Mouse (Mus musculus): Measurements from ENCODE around the gene Susd1. TPM values are rescaled to one million over a fixed set of nuclear protein-coding genes. Genes with fewer than 3 reads are reported as not detected.
A peak's percentile ranks its signal among the peaks of the same experiment; 100 is the strongest.

The Susd1 gene
- total RNA-seq, 2 experiments from 2014 or later: 6.0 to 6.4 TPM

- DNase-seq: no peak
- intact Hi-C loops (cut with DNase I): no loop called here
Observed at GRCm38 (mm10) chr4:59350354-59350753, 88.1 kb downstream of the Susd1 start.

GRCm38 (mm10) chr4:59349425-59350185 is 88.8 kb downstream of the Susd1 start:
- intact Hi-C loops (cut with DNase I): no loop called here
- DNase-seq: no peak

GRCm38 (mm10) chr4:59340714-59341113 is 97.7 kb downstream of the Susd1 start:
- DNase-seq: peak; percentile 88
- intact Hi-C loops (cut with DNase I): no loop called here

DNA sequence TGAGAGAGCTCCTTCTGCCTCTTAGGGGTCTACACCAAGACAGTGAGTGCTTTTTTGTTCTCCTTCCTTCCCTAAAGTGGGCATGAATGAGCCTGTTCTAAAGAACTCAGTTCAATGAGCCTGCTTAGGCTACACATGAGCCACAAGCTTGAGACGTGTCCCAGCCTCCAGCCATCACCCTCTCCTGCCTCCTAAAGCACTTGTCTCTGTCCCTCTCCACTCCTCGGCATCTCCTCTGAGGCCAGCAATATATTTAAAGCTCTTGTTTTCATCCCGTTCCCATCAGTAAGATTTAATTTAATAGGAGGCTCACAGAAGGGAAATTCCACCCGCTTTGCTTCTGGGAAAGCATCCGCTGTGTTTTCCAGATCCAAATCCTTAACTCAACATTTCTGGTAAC is 98.4 kb downstream of the Susd1 start:
- DNase-seq: no peak
- intact Hi-C loops (cut with DNase I): no loop called here

DNA sequence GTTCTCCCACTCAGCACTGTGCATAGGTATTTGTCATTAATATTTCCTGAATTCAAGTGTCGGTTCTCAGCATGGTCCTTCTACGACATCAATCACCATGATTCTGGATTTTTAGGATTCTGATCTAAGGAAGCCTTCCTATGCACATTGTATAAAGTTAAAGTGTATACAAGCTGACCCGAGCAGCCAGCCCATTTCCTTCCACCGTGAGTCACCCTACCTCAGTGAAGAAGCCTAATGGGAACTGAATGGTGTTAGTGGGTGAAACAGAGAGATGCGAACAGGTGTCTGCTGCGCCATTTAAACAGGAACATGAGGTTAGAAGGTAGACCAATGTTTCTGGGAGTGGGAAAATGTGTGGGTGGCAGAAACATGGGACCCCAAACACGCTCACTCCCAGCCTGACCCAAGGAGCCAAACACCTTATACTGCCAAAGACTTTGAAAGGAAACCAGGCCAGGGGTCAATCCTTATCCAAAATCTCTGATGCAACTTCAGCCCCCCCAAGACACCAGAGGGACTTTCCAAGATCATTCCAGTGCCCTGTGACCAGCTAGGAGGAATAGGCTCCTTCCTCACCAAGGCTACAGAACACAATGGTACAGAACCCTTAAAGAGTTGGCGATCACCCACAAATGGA is 99.4 kb downstream of the Susd1 start:
- DNase-seq: no peak
- intact Hi-C loops (cut with DNase I): loop anchor here (5.0 kb wide), 1 partner anchor 247 kb away; no protein-coding TSS in a partner anchor

- no peak for DNase-seq
- intact Hi-C loops (cut with DNase I): loop anchor here (5.0 kb wide), 1 partner anchor 245 kb away; no protein-coding TSS in a partner anchor
Observed at GRCm38 (mm10) chr4:59337533-59337885, 100.9 kb downstream of the Susd1 start.

DNA sequence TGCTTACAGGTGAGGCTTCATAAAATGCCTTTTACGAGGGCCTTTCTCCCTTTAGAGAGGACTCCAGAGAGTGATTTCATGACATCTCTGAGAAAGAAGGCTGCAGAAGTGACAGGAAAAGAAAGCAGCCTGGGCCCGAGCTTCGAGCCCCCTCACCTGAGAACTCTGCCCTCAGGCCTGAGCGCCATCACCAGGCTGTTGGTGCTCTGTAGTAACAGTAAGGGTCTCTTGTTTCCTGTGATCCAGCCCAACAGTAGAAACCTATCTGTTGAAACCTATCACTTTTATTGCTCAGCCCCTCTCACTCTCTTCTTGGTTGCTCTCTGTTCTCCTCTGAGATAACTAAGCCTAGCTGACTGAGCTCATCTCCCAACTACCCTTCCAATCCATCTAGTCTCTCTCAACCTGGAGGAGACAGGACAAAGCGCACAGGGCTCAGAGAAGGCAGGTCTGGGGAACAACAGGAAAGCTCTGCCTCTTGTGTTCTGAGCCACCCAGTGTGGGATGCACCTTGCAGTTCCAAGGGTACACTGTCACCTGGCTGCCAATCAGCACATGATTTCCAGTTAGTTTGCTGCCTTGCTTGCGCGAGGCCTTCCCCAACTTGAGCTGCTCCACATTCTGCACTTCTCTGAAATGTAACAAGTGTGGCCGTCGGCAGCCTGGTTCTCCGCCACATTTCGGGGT is 101.4 kb downstream of the Susd1 start:
- intact Hi-C loops (cut with DNase I): loop anchor here (5.0 kb wide), 1 partner anchor 245 kb away; no protein-coding TSS in a partner anchor
- no peak for DNase-seq

- DNase-seq: no peak
Observed at GRCm38 (mm10) chr4:59336439-59336809, 102.0 kb downstream of the Susd1 start.

GRCm38 (mm10) chr4:59335616-59336438 is 102.6 kb downstream of the Susd1 start:
- intact Hi-C loops (cut with DNase I): loop anchor here (5.0 kb wide), 1 partner anchor 244 kb away; no protein-coding TSS in a partner anchor
- DNase-seq: peak; percentile 69

More at GRCm38 (mm10) chr4:59336439-59336809, 102.0 kb downstream of the Susd1 start:
- intact Hi-C loops (cut with DNase I): loop anchor here (5.0 kb wide), 1 partner anchor 244 kb away; no protein-coding TSS in a partner anchor

GRCm38 (mm10) chr4:59335101-59335500 is 103.3 kb downstream of the Susd1 start:
- no peak for DNase-seq
- intact Hi-C loops (cut with DNase I): loop anchor here (5.0 kb wide), 1 partner anchor 243 kb away; no protein-coding TSS in a partner anchor

- no peak for DNase-seq
- intact Hi-C loops (cut with DNase I): no loop called here
Observed at GRCm38 (mm10) chr4:59334236-59334635, 104.2 kb downstream of the Susd1 start.

GRCm38 (mm10) chr4:59333424-59333895 is 105.0 kb downstream of the Susd1 start:
- intact Hi-C loops (cut with DNase I): no loop called here
- DNase-seq: no peak

DNA sequence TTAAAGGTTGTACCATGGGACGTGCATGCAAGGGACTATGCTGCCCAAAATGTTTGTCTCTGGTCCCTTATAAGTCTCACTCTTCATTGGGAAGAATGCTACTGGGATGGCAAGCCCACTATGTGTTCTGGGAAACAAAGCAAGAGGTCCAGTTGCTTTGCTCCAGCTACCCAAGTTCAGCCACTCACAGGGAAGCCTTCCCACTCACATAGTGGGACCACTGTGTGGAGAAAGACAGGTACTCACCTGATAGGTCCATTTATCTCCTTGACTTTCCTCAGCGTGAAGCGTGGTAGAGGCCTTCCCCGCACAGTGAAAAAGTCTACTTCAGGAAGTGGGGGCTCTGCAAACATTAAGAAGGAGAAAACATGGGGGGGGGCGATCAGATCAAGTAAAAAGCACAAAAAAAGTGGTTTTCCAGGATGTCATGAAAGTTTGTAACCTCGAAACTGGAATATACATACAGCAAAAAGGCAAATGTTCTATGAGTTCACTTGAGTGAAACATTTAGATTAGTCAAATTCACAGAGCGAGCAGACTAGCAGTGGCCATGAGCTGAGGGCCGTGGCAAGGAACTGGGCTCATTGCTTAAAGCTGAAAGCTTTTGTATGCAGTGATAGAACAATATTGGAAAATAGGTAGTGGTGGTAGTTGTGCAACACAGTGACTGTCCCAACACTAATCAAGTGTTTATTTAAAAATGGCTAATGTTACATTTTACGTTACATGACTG is 105.6 kb downstream of the Susd1 start:
- no peak for DNase-seq
- intact Hi-C loops (cut with DNase I): no loop called here

DNA sequence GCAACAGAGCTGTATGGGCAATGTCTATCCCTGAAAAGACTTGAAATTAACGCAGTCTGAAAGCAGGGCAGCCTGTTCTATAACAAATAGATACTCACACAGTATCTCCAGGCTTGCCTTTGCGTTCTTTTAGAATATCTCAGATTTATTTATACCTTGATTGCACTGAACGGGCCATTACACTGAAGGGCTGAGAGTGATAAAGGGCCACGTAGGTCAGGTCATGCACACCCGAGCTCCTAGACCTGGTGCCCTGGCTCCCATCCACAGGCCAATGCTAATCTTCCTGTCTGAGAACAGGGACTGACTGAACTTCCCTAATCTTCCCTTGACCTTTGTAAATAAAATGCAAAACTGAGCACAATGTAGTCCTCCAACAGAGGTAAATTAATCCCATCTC is 106.3 kb downstream of the Susd1 start:
- intact Hi-C loops (cut with DNase I): no loop called here
- DNase-seq: no peak

DNA sequence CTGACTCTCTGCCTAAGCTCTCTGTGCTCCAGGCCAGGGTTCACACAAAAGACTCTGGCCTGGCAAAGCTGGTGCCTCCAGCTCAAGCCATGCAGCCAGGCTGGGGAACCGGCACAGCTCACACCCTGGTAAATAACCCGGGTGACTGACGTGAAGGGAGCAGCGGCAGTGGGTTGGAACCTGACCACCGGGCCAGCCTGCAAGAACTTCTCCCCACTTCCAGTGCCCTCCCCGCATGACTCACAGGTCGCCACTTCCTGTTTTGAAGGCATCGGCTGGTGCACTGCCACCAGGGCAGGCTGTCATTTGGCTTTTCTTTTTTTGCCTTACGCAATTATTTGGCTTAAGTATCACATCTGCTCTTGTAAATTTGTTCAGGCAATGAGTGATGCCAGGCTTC is 106.8 kb downstream of the Susd1 start:
- intact Hi-C loops (cut with DNase I): no loop called here

DNA sequence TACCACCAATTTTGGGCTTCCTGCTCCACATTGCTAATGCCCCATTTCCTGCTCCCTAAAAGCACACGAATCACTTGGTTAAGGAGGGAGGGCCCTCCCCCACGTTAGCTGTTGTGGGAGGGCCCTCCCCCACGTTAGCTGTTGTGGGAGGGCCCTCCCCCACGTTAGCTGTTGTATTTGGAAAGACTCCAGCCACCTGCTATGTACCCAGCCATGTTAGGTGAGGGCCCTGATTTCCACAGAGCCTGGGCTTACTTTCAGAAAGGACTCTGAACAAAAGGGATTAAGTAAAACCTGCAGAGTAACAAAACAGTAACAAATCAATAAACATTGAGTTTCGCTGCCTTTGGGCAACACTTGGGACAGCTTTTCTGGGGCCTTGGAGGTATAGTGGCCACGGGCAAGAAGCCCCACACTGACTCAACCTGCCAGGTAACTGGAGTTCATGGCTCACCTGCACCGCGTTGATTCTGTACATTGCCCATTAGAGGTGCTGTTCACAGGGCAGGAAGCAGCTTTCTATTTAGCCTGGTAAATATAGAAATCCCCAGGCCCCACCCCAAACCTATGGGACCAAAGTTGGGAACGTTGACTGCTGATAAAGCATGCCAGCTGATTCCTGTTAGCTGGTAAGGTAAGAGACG is 107.3 kb downstream of the Susd1 start:
- DNase-seq: no peak
- intact Hi-C loops (cut with DNase I): no loop called here

More for the DNA sequence above, 106.8 kb downstream of the Susd1 start:
- DNase-seq: no peak

DNA sequence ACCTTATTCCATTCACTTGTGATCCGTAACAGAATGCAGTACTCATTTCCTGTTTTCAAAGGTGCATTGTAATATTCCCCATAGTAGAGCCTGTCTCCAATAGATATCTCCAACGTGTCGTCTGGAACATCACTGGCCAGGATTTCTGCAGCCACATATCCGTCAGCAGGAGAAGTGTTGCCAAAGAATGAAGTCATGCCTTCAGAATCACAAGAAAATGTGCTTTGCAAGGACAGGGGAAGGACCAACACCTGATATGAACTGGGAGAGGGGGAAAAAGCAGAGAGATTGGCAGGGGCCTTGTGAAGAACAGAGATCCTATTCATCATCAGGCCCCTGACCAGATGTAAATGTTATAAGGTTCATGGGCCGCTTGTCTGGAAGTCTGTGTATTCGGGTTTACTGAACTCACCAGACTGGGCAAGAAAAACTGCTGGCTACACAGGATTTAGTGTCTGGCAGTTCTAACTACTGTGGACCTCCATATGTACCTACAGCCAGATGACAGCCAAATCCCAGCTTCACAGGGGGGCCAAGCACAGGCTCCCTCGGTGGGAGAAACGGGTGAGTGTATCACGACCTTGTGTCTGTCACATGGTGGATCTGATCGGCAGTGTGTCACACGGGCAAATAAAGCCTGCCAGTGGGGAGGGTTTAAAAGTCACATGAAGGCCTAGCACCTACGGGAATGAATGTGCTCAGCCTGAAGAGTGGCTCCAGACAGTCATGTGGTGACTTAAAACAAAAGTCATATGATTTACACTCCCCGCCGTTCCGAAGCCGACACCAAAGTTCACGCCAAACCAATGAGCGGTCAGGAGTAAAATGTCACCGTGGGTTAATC is 108.8 kb downstream of the Susd1 start:
- intact Hi-C loops (cut with DNase I): no loop called here
- no peak for DNase-seq

GRCm38 (mm10) chr4:59328821-59329220 is 109.6 kb downstream of the Susd1 start:
- intact Hi-C loops (cut with DNase I): no loop called here

More at GRCm38 (mm10) chr4:59328821-59329220, 109.6 kb downstream of the Susd1 start:
- DNase-seq: no peak

All from left cerebral cortex, postnatal 4 days (tissue).